Mouse (Mus musculus): ENCODE measurements at regions not wholly inside any gene's neighbourhood (a gene's known extent, or its start where the extent isn't known, plus 50 kb on each side); places are given as distances from the start of the nearest gene placed in this dataset.

DNA sequence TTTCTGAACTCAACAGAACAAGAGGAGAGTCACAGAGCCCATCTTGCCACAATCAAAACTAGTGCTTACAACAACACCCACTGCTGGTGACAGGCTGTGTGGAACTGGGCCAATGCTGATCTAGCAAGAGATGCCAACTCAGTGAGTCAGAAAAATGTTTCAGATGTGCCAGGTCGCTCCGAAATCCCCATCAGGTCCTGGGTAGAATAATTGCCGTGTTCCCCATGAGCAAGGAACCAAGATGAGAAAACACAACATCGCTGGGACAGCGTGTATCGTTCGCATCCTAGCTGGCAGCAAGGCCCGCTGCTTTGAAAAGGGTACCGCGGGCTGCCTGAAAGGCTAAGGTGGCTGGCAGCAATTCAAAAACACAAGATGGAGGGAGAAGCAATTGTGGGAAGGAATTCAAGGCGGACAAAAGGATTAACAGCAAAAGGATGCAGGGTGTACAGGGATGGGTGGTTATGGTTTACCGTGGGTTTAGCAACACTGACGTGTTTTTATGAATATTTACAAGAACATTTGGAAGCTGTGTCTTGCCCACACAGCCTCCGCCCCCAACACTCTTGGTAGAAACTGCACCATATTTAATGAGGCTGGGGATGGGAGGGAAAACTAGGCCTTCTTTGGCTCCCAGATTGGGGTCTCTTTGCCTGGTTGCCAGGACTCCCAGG, 229.7 kb upstream of the G2e3 start:
- Histone ChIP-seq H3K36me3 (replicated peaks; ENCODE audit: control insufficient read depth, insufficient read depth, low read depth, low read length) (no peaks in the 10 kb centered on the region), H3K4me1 (ENCODE audit: control insufficient read depth, insufficient read depth, low read length) (no peaks in the 10 kb centered on the region), H3K27ac (replicated peaks; ENCODE audit: low read depth, low read length) (no peak overlapping the region), H3K4me2 (ENCODE audit: low read depth, low read length) (no peak overlapping the region), H3K9me3 (replicated peaks; ENCODE audit: control insufficient read depth, low read length) (no peaks in the 10 kb centered on the region), H3K27me3 (ENCODE audit: control insufficient read depth, insufficient read depth, low read length) (no peaks in the 10 kb centered on the region), H3K9ac (replicated peaks; ENCODE audit: low read length) (no peak overlapping the region), H3K4me3 (ENCODE audit: low read depth, low read length) (no peak overlapping the region)
- no peak for ATAC-seq (replicated peaks; ENCODE audit: insufficient number of reproducible peaks, low FRiP score, low TSS enrichment, low read depth)
- 90% methylated on average over 14 of the region's 14 CpGs for WGBS
- no peak for DNase-seq (ENCODE audit: low spot score)

GRCm38 (mm10) chr12:51117436-51118020, 230.3 kb upstream of the G2e3 start:
- no peaks in the 10 kb centered on the region for H3K27me3 ChIP-seq (ENCODE audit: control insufficient read depth, insufficient read depth, low read length)
- no peaks in the 10 kb centered on the region for H3K4me1 ChIP-seq (ENCODE audit: control insufficient read depth, insufficient read depth, low read length)
- no peak overlapping the region for H3K4me3 ChIP-seq (ENCODE audit: low read depth, low read length)
- DNase-seq (ENCODE audit: low spot score) = no peak
- ATAC-seq (replicated peaks; ENCODE audit: insufficient number of reproducible peaks, low FRiP score, low TSS enrichment, low read depth) = no peak
- no peak overlapping the region for H3K4me2 ChIP-seq (ENCODE audit: low read depth, low read length)
- no peak overlapping the region for H3K9ac ChIP-seq (replicated peaks; ENCODE audit: low read length)
- WGBS = 77% methylated on average over 8 of the region's 8 CpGs
- no peak overlapping the region for H3K27ac ChIP-seq (replicated peaks; ENCODE audit: low read depth, low read length)
- H3K9me3 ChIP-seq (replicated peaks; ENCODE audit: control insufficient read depth, low read length) = no peaks in the 10 kb centered on the region
- no peaks in the 10 kb centered on the region for H3K36me3 ChIP-seq (replicated peaks; ENCODE audit: control insufficient read depth, insufficient read depth, low read depth, low read length)

- no peak overlapping the region for H3K27ac ChIP-seq (replicated peaks; ENCODE audit: low read depth, low read length)
- H3K9ac ChIP-seq (replicated peaks; ENCODE audit: low read length) = no peak overlapping the region
- no peak overlapping the region for H3K4me2 ChIP-seq (ENCODE audit: low read depth, low read length)
- H3K36me3 ChIP-seq (replicated peaks; ENCODE audit: control insufficient read depth, insufficient read depth, low read depth, low read length) = no peaks in the 10 kb centered on the region
- no peaks in the 10 kb centered on the region for H3K27me3 ChIP-seq (ENCODE audit: control insufficient read depth, insufficient read depth, low read length)
- no peak for ATAC-seq (replicated peaks; ENCODE audit: insufficient number of reproducible peaks, low FRiP score, low TSS enrichment, low read depth)
- no peak overlapping the region for H3K4me3 ChIP-seq (ENCODE audit: low read depth, low read length)
- 54% methylated on average over 4 of the region's 4 CpGs for WGBS
- H3K4me1 ChIP-seq (ENCODE audit: control insufficient read depth, insufficient read depth, low read length) = no peaks in the 10 kb centered on the region
- no peaks in the 10 kb centered on the region for H3K9me3 ChIP-seq (replicated peaks; ENCODE audit: control insufficient read depth, low read length)
- DNase-seq (ENCODE audit: low spot score) = no peak
Observed at GRCm38 (mm10) chr12:51111811-51112210, 236.1 kb upstream of the G2e3 start.

- H3K9me3 ChIP-seq (replicated peaks; ENCODE audit: control insufficient read depth, low read length) = no peaks in the 10 kb centered on the region
- H3K4me1 ChIP-seq (ENCODE audit: control insufficient read depth, insufficient read depth, low read length) = no peaks in the 10 kb centered on the region
- no peak overlapping the region for H3K9ac ChIP-seq (replicated peaks; ENCODE audit: low read length)
- H3K4me3 ChIP-seq (ENCODE audit: low read depth, low read length) = no peak overlapping the region
- ATAC-seq (replicated peaks; ENCODE audit: insufficient number of reproducible peaks, low FRiP score, low TSS enrichment, low read depth) = no peak
- no peaks in the 10 kb centered on the region for H3K27me3 ChIP-seq (ENCODE audit: control insufficient read depth, insufficient read depth, low read length)
- no peaks in the 10 kb centered on the region for H3K36me3 ChIP-seq (replicated peaks; ENCODE audit: control insufficient read depth, insufficient read depth, low read depth, low read length)
- no peak overlapping the region for H3K27ac ChIP-seq (replicated peaks; ENCODE audit: low read depth, low read length)
- no peak overlapping the region for H3K4me2 ChIP-seq (ENCODE audit: low read depth, low read length)
- WGBS = 91% methylated on average over 5 of the region's 5 CpGs
- DNase-seq (ENCODE audit: low spot score) = no peak
Observed at GRCm38 (mm10) chr12:51108044-51108443, 239.8 kb upstream of the G2e3 start.

DNA sequence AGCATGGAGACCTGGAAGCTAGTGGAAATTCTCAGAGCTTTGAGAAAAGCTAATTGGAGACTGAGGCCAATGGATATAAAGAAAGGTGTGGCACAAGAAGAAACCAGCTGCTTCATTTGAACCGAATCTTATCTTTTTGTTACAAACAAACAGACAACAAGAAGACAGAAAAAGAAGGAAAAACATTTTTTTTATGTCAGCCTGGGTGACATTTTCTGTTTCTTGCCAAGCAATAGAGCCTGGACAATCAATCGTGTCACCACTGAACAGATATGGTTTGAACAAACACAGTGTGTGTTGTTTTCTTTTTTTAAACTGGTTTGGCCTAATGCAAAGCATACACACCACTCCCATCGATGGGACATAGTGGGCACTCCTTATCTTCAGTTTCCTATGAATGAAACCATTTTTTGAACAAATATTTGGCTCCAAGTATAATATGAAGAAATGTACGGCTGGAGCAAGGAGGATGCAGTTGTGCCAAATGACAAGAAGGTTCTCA, 244.3 kb upstream of the G2e3 start:
- Histone ChIP-seq H3K4me3 (ENCODE audit: low read depth, low read length) (no peak overlapping the region), H3K36me3 (replicated peaks; ENCODE audit: control insufficient read depth, insufficient read depth, low read depth, low read length) (no peaks in the 10 kb centered on the region), H3K27ac (replicated peaks; ENCODE audit: low read depth, low read length) (no peak overlapping the region), H3K9ac (replicated peaks; ENCODE audit: low read length) (no peak overlapping the region), H3K27me3 (ENCODE audit: control insufficient read depth, insufficient read depth, low read length) (no peaks in the 10 kb centered on the region), H3K4me2 (ENCODE audit: low read depth, low read length) (no peak overlapping the region), H3K9me3 (replicated peaks; ENCODE audit: control insufficient read depth, low read length) (no peaks in the 10 kb centered on the region), H3K4me1 (ENCODE audit: control insufficient read depth, insufficient read depth, low read length) (no peaks in the 10 kb centered on the region)
- 87% methylated on average over 4 of the region's 4 CpGs for WGBS
- no peak for DNase-seq (ENCODE audit: low spot score)
- no peak for ATAC-seq (replicated peaks; ENCODE audit: insufficient number of reproducible peaks, low FRiP score, low TSS enrichment, low read depth)

DNA sequence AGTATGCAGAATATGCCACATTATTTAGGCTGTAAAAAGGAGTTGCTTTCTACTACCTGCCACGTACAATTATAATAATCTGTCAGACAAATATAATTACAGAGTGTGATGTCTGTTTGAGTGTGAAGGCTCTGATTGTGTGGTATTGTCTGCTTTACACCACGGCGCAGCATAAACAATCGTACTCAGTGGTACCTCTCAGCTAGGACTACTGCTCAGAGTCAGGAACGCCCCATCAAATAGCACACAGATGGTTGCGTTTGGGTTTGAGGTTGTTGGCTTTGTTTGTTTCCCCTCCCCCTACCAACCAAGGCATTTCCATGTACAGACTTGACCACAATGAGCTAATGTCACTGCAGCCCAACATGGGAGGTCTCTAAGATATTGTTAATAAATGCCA, 246.2 kb upstream of the G2e3 start:
- Histone ChIP-seq H3K4me1 (ENCODE audit: control insufficient read depth, insufficient read depth, low read length) (no peaks in the 10 kb centered on the region), H3K4me3 (ENCODE audit: low read depth, low read length) (no peak overlapping the region), H3K36me3 (replicated peaks; ENCODE audit: control insufficient read depth, insufficient read depth, low read depth, low read length) (no peaks in the 10 kb centered on the region), H3K4me2 (ENCODE audit: low read depth, low read length) (no peak overlapping the region), H3K27me3 (ENCODE audit: control insufficient read depth, insufficient read depth, low read length) (no peaks in the 10 kb centered on the region), H3K27ac (replicated peaks; ENCODE audit: low read depth, low read length) (no peak overlapping the region), H3K9me3 (replicated peaks; ENCODE audit: control insufficient read depth, low read length) (no peaks in the 10 kb centered on the region), H3K9ac (replicated peaks; ENCODE audit: low read length) (no peak overlapping the region)
- no peak for DNase-seq (ENCODE audit: low spot score)
- WGBS = 79% methylated on average over 6 of the region's 6 CpGs
- no peak for ATAC-seq (replicated peaks; ENCODE audit: insufficient number of reproducible peaks, low FRiP score, low TSS enrichment, low read depth)

- no peak; the same call in 1 of the 2 replicates for ATAC-seq (replicated peaks; ENCODE audit: insufficient number of reproducible peaks, low FRiP score, low TSS enrichment, low read depth)
- no peaks in the 10 kb centered on the region for H3K36me3 ChIP-seq (replicated peaks; ENCODE audit: control insufficient read depth, insufficient read depth, low read depth, low read length)
- no peak overlapping the region for H3K9ac ChIP-seq (replicated peaks; ENCODE audit: low read length)
- H3K4me3 ChIP-seq (ENCODE audit: low read depth, low read length) = no peak overlapping the region
- H3K27me3 ChIP-seq (ENCODE audit: control insufficient read depth, insufficient read depth, low read length) = no peaks in the 10 kb centered on the region
- H3K4me2 ChIP-seq (ENCODE audit: low read depth, low read length) = no peak overlapping the region
- H3K27ac ChIP-seq (replicated peaks; ENCODE audit: low read depth, low read length) = no peak overlapping the region
- H3K4me1 ChIP-seq (ENCODE audit: control insufficient read depth, insufficient read depth, low read length) = no peaks in the 10 kb centered on the region
- WGBS = 72% methylated on average over 5 of the region's 5 CpGs
- no peaks in the 10 kb centered on the region for H3K9me3 ChIP-seq (replicated peaks; ENCODE audit: control insufficient read depth, low read length)
- no peak for DNase-seq (ENCODE audit: low spot score)
Observed at GRCm38 (mm10) chr12:51100868-51101267, 247.0 kb upstream of the G2e3 start.

DNA sequence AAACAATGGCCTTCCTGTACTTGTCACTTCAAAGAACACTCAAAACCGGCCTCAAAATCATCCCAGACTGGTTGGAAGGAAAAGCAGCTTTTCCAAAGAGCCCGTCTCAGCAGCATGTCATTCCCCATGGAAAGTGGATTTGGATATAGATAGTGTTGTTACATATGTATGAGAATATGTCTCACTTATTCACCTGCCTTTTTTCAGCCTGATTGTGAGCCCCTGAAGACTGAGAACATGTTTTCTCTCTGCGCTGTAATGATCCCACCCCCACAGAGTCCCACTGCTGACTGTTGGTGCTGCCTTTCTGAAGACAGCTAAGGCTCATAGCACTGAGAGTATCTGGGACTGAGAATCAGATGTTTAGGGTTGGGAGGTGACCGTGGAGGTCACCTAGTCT, 251.9 kb upstream of the G2e3 start:
- Histone ChIP-seq H3K27me3 (ENCODE audit: control insufficient read depth, insufficient read depth, low read length) (no peaks in the 10 kb centered on the region), H3K9ac (replicated peaks; ENCODE audit: low read length) (no peak overlapping the region), H3K4me2 (ENCODE audit: low read depth, low read length) (no peak overlapping the region), H3K4me1 (ENCODE audit: control insufficient read depth, insufficient read depth, low read length) (no peaks in the 10 kb centered on the region), H3K27ac (replicated peaks; ENCODE audit: low read depth, low read length) (no peak overlapping the region), H3K9me3 (replicated peaks; ENCODE audit: control insufficient read depth, low read length) (no peaks in the 10 kb centered on the region), H3K4me3 (ENCODE audit: low read depth, low read length) (no peak overlapping the region), H3K36me3 (replicated peaks; ENCODE audit: control insufficient read depth, insufficient read depth, low read depth, low read length) (no peaks in the 10 kb centered on the region)
- 52% methylated on average over 4 of the region's 4 CpGs for WGBS
- ATAC-seq (replicated peaks; ENCODE audit: insufficient number of reproducible peaks, low FRiP score, low TSS enrichment, low read depth) (no peak), DNase-seq (ENCODE audit: low spot score) (no peak)

All from embryonic facial prominence, embryonic 11.5 days (tissue).